Mouse (Mus musculus) heart, postnatal 4 days (tissue): ENCODE measurements around the gene Sympk. TPM values are rescaled to one million over a fixed set of nuclear protein-coding genes. Genes with fewer than 3 reads are reported as not detected.

Experiments used
- microRNA-seq, 2 experiments: library from miRNA; unstranded; fragments of <30 nt; microRNA quantifications; one replicate each; pipeline ENCODE4 v1.2.0; 2021 to 2022
- total RNA-seq, 2 experiments: library from RNA; stranded (reverse); gene quantifications; 2 replicates each; pipeline ENCODE4 v1.2.3; 2021

Gene Sympk
- total RNA-seq, 2 experiments from 2014 or later, result 57.3 to 62.5 TPM

Small RNA genes lying within 50 kb of the gene (microRNA-seq; reads per million reads assigned to microRNA genes)
- gene Mir3100, result 8.6 to 10.4 reads per million in 2 experiments

Other genes starting within 250 kb of the Sympk start
- gene Psg19, start 225.9 kb upstream of the Sympk start, total RNA-seq, result not detected
- not detected for gene Psg17, start 202.8 kb upstream of the Sympk start, total RNA-seq
- 1 to 10 TPM; 2.8 to 3.5 TPM for gene Mill2, start 184.4 kb upstream of the Sympk start, total RNA-seq
- gene Pglyrp1, start 153.0 kb upstream of the Sympk start, total RNA-seq, result 1 to 10 TPM; 1.1 to 2.0 TPM
- gene Ccdc61, start 114.0 kb upstream of the Sympk start, total RNA-seq, result 10 to 100 TPM; 11.9 to 14.9 TPM
- gene Nova2, start 98.5 kb upstream of the Sympk start, total RNA-seq, result 1 to 10 TPM; 8.6 to 9.1 TPM
- under 1 TPM in 1 of 2 experiments, not detected in 1; 0.23 TPM for gene Nanos2, start 37.0 kb upstream of the Sympk start, total RNA-seq
- gene Mypop, start 33.1 kb upstream of the Sympk start, total RNA-seq, result 1 to 10 TPM; 1.4 to 1.5 TPM
- 10 to 100 TPM; 27.3 to 32.3 TPM for gene Irf2bp1, start 20.3 kb upstream of the Sympk start, total RNA-seq
- not detected for gene Foxa3, start 839 bp upstream of the Sympk start, total RNA-seq
- not detected for gene Rsph6a, start 30.3 kb downstream of the Sympk start, total RNA-seq
- gene Dmwd, start 51.9 kb downstream of the Sympk start, total RNA-seq, result 10 to 100 TPM; 60.3 to 62.9 TPM
- gene Dmpk, start 59.5 kb downstream of the Sympk start, total RNA-seq, result 100 to 1,000 TPM; 188 to 201 TPM
- 10 to 100 TPM; 10.3 to 10.4 TPM for gene Six5, start 70.2 kb downstream of the Sympk start, total RNA-seq
- under 1 TPM; 0.33 to 0.56 TPM for gene Gm4969, start 94.0 kb downstream of the Sympk start, total RNA-seq
- gene Fbxo46, start 95.5 kb downstream of the Sympk start, total RNA-seq, result 1 to 10 TPM; 5.5 to 7.2 TPM
- 1 to 10 TPM; 6.9 to 7.7 TPM for gene Qpctl, start 124.9 kb downstream of the Sympk start, total RNA-seq
- gene Snrpd2, start 125.3 kb downstream of the Sympk start, total RNA-seq, result 10 to 100 TPM; 95.2 to 99.9 TPM
- 1 to 10 TPM; 1.3 TPM for gene Gipr, start 141.8 kb downstream of the Sympk start, total RNA-seq
- gene Eml2, start 152.0 kb downstream of the Sympk start, total RNA-seq, result 10 to 100 TPM; 70.6 to 77.3 TPM
- 1 to 10 TPM; 6.7 to 8.1 TPM for gene Gpr4, start 188.2 kb downstream of the Sympk start, total RNA-seq
- 10 to 100 TPM; 54.7 to 60.0 TPM for gene Opa3, start 204.0 kb downstream of the Sympk start, total RNA-seq
- gene Vasp, start 247.4 kb downstream of the Sympk start, total RNA-seq, result 100 to 1,000 TPM; 117 to 119 TPM